Mouse (Mus musculus) thymus, postnatal 10 days (tissue): ENCODE measurements around the gene Trmt10b.
A peak's percentile ranks its signal among the peaks of the same experiment; 100 is the strongest.

Source experiments
- DNase-seq, 2 experiments: peaks; one replicate each; pipeline ENCODE4 v3.0.0; 2021; ENCODE audit warnings: low spot score in 2 of 2

Gene Trmt10b

GRCm38 (mm10) chr4:45341669-45342249, 44.8 kb downstream of the Trmt10b start, which contains the start of gene Dcaf10:
Dcaf10 (plus strand) TSS chr4:45342101.
- DNase-seq, result peak; percentile 88 to 95

- peak in 1 of 2 experiments; percentile 37 for DNase-seq
Observed at GRCm38 (mm10) chr4:45342286-45343155, 45.6 kb downstream of the Trmt10b start, which contains the start of gene Exosc3. Exosc3 (minus strand) TSS chr4:45342732.

GRCm38 (mm10) chr4:45356653-45357052, 59.7 kb downstream of the Trmt10b start:
- no peak for DNase-seq
